Mouse (Mus musculus): ENCODE measurements around the gene Olfr1480. TPM values are rescaled to one million over a fixed set of nuclear protein-coding genes. Genes with fewer than 3 reads are reported as not detected.

Olfr1480 gene
- not detected for total RNA-seq (2021)
- long read RNA-seq, experiment 1: 0 reads
- long read RNA-seq, experiment 2: 0 reads

DNA sequence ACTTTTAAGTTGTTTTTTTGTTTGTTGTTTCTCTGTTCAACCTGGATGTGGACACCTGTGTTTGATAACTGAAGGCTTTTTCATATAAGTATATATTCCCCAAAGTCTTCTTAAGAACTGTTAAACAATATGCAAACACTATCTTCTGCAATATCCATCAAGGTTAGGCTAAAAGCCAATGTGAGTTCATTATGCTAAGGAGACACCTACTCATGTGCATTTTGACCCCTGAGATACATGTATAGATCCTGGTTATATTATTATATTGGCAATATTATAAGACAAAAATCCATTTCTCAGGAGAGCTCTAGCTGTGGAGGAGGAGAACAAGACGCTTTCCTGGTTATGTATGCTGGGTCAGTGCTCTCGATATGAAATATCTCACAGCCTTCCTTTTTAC is at the start of gene Olfr1480:
Gene Olfr1480, plus strand, starts transcription at position 301 of the 400 bp plus-strand sequence.
- no peak for DNase-seq (ENCODE audit: low spot score in 2 of 2)

DNA sequence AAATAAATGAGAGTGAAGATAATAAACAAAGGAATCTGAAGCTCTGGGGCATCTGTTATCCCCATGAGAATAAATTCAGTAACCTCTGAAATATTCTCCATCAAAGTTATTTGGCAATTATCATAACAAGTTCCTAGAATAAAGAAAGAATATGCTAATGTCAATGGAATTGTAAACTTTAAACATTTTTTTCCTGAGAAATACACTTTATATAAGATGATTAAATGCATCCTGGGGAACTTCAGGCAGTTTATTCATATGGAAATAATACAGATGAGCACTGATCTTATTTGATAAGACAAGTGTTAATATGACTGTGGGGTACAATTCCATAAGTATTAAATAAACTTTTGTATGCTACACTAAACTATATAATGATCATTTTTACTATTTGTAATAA is 47.6 kb upstream of the Olfr1480 start, which contains the start of gene Olfr1475:
Gene Olfr1475, minus strand, starts transcription at position 101 of the 400 bp plus-strand sequence.
- DNase-seq (ENCODE audit: low spot score in 2 of 2): no peak

DNA sequence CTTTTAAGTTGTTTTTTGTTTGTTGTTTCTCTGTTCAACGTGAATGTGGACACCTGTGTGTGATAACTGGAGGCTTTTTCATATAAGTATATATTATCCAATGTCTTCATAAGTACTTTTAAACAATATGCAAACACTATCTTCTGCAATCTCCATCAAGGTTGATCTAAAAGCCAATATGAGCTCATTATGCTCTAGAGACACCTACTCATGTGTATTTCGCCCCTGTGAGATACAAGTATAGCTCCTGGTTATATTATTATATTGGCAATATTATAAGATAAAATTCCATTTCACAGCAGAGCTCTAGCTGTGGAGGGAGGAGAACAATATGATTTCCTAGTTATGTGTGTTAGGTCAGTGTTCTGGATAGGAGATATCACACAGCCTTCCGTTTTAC is 27.5 kb upstream of the Olfr1480 start, which contains the start of gene Olfr1477:
Gene Olfr1477, plus strand, starts transcription at position 301 of the 400 bp plus-strand sequence.
- no peak for DNase-seq (ENCODE audit: low spot score in 2 of 2)

Other genes with a start within 250 kb of the Olfr1480 start
- gene Olfr1465, start 212.4 kb upstream of the Olfr1480 start, total RNA-seq (2021): not detected
- not detected for gene Olfr1466, start 189.1 kb upstream of the Olfr1480 start, total RNA-seq (2021)
- gene Olfr1467, start 165.7 kb upstream of the Olfr1480 start, total RNA-seq (2021): not detected
- gene Olfr1469, start 120.1 kb upstream of the Olfr1480 start, total RNA-seq (2021): not detected
- not detected for gene Olfr1471, start 84.5 kb upstream of the Olfr1480 start, total RNA-seq (2021)
- not detected for gene Olfr1472, start 71.8 kb upstream of the Olfr1480 start, total RNA-seq (2021)
- gene Olfr1474, start 58.3 kb upstream of the Olfr1480 start, total RNA-seq (2021): not detected
- gene Olfr1475, start 47.7 kb upstream of the Olfr1480 start, total RNA-seq (2021): not detected
- gene Olfr1477, start 27.4 kb upstream of the Olfr1480 start, total RNA-seq (2021): not detected
- gene Olfr1484, start 55.6 kb downstream of the Olfr1480 start, total RNA-seq (2021): not detected
- gene Olfr1487, start 89.5 kb downstream of the Olfr1480 start, total RNA-seq (2021): not detected
- not detected for gene Olfr1489, start 103.7 kb downstream of the Olfr1480 start, total RNA-seq (2021)
- not detected for gene Olfr1490, start 123.2 kb downstream of the Olfr1480 start, total RNA-seq (2021)
- gene Olfr1491, start 169.4 kb downstream of the Olfr1480 start, total RNA-seq (2021): not detected
- not detected for gene Olfr1493-ps1, start 195.4 kb downstream of the Olfr1480 start, total RNA-seq (2021)
- gene Olfr1494, start 211.8 kb downstream of the Olfr1480 start, total RNA-seq (2021): not detected
- gene Olfr1495, start 236.7 kb downstream of the Olfr1480 start, total RNA-seq (2021): not detected
- gene Olfr1496, start 250.0 kb downstream of the Olfr1480 start, total RNA-seq (2021): not detected